ENCODE assay signal across 11 mouse cellular contexts in genomic region chr5:136779946-136780345, GRCm38 (mm10).
"Had no signal": no experiment of that assay in that cellular context is flagged by ENCODE, and none has a peak within 500 bp of the region (broad histone marks: within the 10 kb centered on the region; RNA-seq: fewer than 3 reads in every experiment).

No protein-coding gene starts in this region.

- H3K27ac ChIP-seq: lung, embryonic 15.5 days; macrophage; midbrain, embryonic 13.5 days; midbrain, embryonic 15.5 days; neural tube, embryonic 12.5 days; stomach, embryonic 15.5 days; stomach, postnatal 0 days had no signal

- H3K4me2 ChIP-seq: lung, embryonic 15.5 days; midbrain, embryonic 11.5 days; midbrain, embryonic 13.5 days; midbrain, embryonic 15.5 days; neural tube, embryonic 12.5 days; stomach, embryonic 15.5 days had no signal

- H3K27me3 ChIP-seq: lung, embryonic 15.5 days; midbrain, embryonic 13.5 days; midbrain, embryonic 15.5 days; neural tube, embryonic 12.5 days; stomach, embryonic 15.5 days had no signal

- H3K9ac ChIP-seq: liver, postnatal 0 days; lung, embryonic 15.5 days; midbrain, embryonic 13.5 days; midbrain, embryonic 15.5 days; neural tube, embryonic 12.5 days; stomach, embryonic 15.5 days had no signal

- H3K4me1 ChIP-seq: lung, embryonic 15.5 days; megakaryocyte, embryonic 14.5 days; midbrain, embryonic 13.5 days; midbrain, embryonic 15.5 days; neural tube, embryonic 12.5 days; stomach, embryonic 15.5 days had no signal

- H3K4me3 ChIP-seq: lung, embryonic 15.5 days; megakaryocyte, embryonic 14.5 days; midbrain, embryonic 13.5 days; midbrain, embryonic 15.5 days; neural tube, embryonic 12.5 days; stomach, embryonic 15.5 days had no signal

- ATAC-seq: liver, postnatal 0 days; lung, postnatal 0 days; midbrain, embryonic 13.5 days; midbrain, embryonic 15.5 days had no signal

- H3K9me3 ChIP-seq: lung, embryonic 15.5 days; midbrain, embryonic 15.5 days had no signal

- H3K36me3 ChIP-seq: lung, embryonic 15.5 days; midbrain, embryonic 13.5 days; midbrain, embryonic 15.5 days; neural tube, embryonic 12.5 days; stomach, embryonic 15.5 days had no signal
